Mouse (Mus musculus): ENCODE data around the gene Tead1.

GRCm38 (mm10) chr7:112826114-112826911 is 147.2 kb downstream of the Tead1 start:
- TF ChIP-seq CTCF (IDR thresholded peaks at IDR 0.05; ENCODE audit: borderline replicate concordance, insufficient read depth, low read depth, low read length): no peak
- no peak for TF ChIP-seq POLR2A (IDR thresholded peaks at IDR 0.05; ENCODE audit: borderline replicate concordance, insufficient read depth, low read length)
